Mouse (Mus musculus): ENCODE measurements around the gene Wscd2.

Wscd2 gene

GRCm38 (mm10) chr5:113611131-113611530, 121.0 kb downstream of the Wscd2 start:
- DNase-seq (ENCODE audit: low read depth), result no peak

- DNase-seq (ENCODE audit: low read depth), result no peak
Measured at GRCm38 (mm10) chr5:113611771-113612233, 121.7 kb downstream of the Wscd2 start.

GRCm38 (mm10) chr5:113618716-113619115, 128.6 kb downstream of the Wscd2 start:
- no peak for DNase-seq (ENCODE audit: low read depth)

- no peak for DNase-seq (ENCODE audit: low read depth)
Measured at GRCm38 (mm10) chr5:113619151-113619550, 129.0 kb downstream of the Wscd2 start.

GRCm38 (mm10) chr5:113620130-113620716, 130.1 kb downstream of the Wscd2 start:
- DNase-seq (ENCODE audit: low read depth), result no peak

GRCm38 (mm10) chr5:113620999-113621398, 130.9 kb downstream of the Wscd2 start:
- DNase-seq (ENCODE audit: low read depth), result no peak

GRCm38 (mm10) chr5:113623052-113623451, 132.9 kb downstream of the Wscd2 start:
- no peak for DNase-seq (ENCODE audit: low read depth)

GRCm38 (mm10) chr5:113625068-113625467, 134.9 kb downstream of the Wscd2 start:
- no peak for DNase-seq (ENCODE audit: low read depth)

GRCm38 (mm10) chr5:113626352-113626751, 136.2 kb downstream of the Wscd2 start:
- no peak for DNase-seq (ENCODE audit: low read depth)

GRCm38 (mm10) chr5:113626991-113627390, 136.9 kb downstream of the Wscd2 start:
- DNase-seq (ENCODE audit: low read depth), result no peak

- no peak for DNase-seq (ENCODE audit: low read depth)
Measured at GRCm38 (mm10) chr5:113627820-113628437, 137.8 kb downstream of the Wscd2 start.

GRCm38 (mm10) chr5:113629248-113629647, 139.1 kb downstream of the Wscd2 start:
- no peak for DNase-seq (ENCODE audit: low read depth)

GRCm38 (mm10) chr5:113630116-113630515, 140.0 kb downstream of the Wscd2 start:
- DNase-seq (ENCODE audit: low read depth), result no peak

- DNase-seq (ENCODE audit: low read depth), result no peak
Measured at GRCm38 (mm10) chr5:113633037-113633714, 143.0 kb downstream of the Wscd2 start.

- no peak for DNase-seq (ENCODE audit: low read depth)
Measured at GRCm38 (mm10) chr5:113634024-113634651, 144.0 kb downstream of the Wscd2 start.

- no peak for DNase-seq (ENCODE audit: low read depth)
Measured at GRCm38 (mm10) chr5:113634887-113635610, 144.9 kb downstream of the Wscd2 start.

- no peak for DNase-seq (ENCODE audit: low read depth)
Measured at GRCm38 (mm10) chr5:113635861-113636565, 145.9 kb downstream of the Wscd2 start.

GRCm38 (mm10) chr5:113637631-113638030, 147.5 kb downstream of the Wscd2 start:
- DNase-seq (ENCODE audit: low read depth), result no peak

GRCm38 (mm10) chr5:113638055-113638454, 147.9 kb downstream of the Wscd2 start:
- no peak for DNase-seq (ENCODE audit: low read depth)

GRCm38 (mm10) chr5:113639126-113639525, 149.0 kb downstream of the Wscd2 start:
- DNase-seq (ENCODE audit: low read depth), result no peak

Measured in c-Kit-positive CD71-positive TER-119-negative erythroid progenitor cells, embryonic 14.5 days (primary cell).